Mouse (Mus musculus) adrenal gland (tissue): ENCODE results near the gene Nhlrc4.

Experiments
- intact Hi-C: fragments of 180-260 bp; cut with DNase I; formaldehyde crosslinking; loops from one replicate; pipeline ENCODE4 v1.15.1; 2025
- long read RNA-seq, 2 experiments: library from polyadenylated mRNA; unstranded; transcript quantifications; one replicate each; pipeline ENCODE4 v2.0.0; 2020; ENCODE audit warnings: borderline replicate concordance in 1 of 2; ENCODE audit not compliant: insufficient replicate concordance in 1 of 2

The Nhlrc4 gene
- long read RNA-seq, experiment 1 = 0 reads
- long read RNA-seq, experiment 2 = 0 reads

GRCm38 (mm10) chr17:25944366-25945163 lies at the start of gene Nhlrc4, which contains the start of gene Pigq:
Nhlrc4 (minus strand) TSS chr17:25944961.
Pigq (minus strand) TSS chr17:25944936.
- intact Hi-C loops = no loop called here

DNA sequence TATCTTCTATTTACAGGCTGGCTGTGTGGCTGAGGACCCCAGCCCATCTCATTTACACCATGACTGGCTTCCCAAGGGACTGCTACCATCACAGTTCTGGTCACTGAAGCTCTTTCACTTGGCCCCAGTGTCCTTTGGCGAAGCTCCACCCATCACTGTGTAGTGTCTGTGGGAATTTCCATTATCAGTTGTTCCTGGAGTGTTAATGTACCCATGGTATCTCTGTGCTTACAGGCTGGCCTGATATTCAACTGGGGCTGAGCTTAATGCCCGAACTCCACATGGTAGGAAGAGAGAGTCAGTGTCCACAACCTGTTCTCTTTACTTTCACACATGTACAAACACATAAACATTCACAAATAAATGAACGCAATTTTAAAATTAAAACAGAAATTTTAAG lies 48.7 kb upstream of the Nhlrc4 start:
- intact Hi-C loops = no loop called here

GRCm38 (mm10) chr17:25992274-25992673 lies 47.5 kb upstream of the Nhlrc4 start:
- intact Hi-C loops = no loop called here

DNA sequence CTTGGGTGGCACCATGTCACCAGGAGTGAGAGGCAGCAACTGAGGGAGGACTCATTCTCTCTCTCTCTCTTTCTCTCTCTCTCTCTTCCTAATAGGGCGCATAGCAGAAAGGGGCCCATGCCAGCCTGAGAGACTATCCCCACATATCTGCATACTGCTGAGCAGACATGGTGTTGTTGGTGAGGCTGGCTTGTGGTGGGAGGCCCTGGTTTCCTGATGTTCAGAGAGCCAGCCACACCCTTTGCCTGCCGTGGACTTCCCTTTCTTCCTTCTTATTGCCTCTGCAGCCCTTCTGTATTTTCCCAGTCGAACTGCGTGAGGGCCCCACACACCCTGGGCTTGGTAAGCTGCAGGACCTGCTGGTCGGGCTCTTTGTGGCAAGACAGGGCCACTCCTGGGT lies 45.6 kb upstream of the Nhlrc4 start:
- intact Hi-C loops = no loop called here

DNA sequence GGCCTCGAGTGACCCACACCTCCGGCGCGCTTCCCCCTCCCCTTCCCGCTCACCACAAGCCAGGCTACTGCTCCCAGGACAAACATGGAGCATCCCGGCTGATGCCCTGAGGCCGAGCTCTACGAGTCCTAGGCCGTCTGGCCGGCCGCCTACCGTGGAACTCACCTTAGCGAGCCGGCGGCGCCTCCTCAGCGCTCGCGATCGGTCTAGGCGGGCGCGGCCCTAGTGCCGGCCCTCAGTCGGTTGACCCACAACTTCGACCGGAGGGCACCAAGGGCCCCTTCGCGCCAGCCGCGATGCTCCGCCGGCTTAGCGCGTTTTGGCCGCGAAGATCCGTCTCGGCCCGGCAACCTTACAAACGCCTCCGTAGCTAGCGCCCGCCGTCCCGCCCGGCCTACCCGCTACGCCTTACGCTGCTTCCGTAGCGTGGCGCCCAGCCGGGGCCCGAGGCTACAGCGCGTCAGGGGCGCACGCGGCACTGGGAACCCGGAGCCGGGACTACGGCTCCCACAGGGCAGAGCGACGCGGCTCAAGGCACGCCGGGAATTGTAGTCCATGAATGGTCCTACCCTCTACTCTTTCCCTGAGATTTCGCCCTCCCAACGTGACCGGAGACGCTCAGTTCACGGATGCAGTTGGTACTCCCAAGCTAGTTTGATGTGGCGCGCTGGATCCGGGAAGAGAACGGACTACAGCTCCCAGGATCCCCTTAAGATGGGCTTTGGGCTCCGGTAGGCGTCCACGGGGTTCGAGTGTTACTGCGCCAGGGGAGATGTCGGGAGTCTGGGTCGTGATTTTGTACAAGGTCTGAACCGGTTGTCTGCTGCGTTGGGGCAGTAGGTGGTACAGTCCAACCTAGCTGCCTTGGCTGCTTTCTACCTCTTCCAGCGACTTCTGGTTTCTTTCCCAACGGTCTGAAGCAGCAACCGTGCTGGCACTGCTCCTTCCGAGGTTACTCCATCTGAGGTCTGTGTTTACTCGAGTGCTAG lies 40.8 kb upstream of the Nhlrc4 start, which contains the start of gene Capn15:
Gene Capn15 (minus strand): TSS at position 491 of the 989 bp plus-strand sequence.
- intact Hi-C loops = loop anchor here (5.0 kb wide), 1 partner anchor 103 kb away; the partner anchor contains the start of gene Wfikkn1

DNA sequence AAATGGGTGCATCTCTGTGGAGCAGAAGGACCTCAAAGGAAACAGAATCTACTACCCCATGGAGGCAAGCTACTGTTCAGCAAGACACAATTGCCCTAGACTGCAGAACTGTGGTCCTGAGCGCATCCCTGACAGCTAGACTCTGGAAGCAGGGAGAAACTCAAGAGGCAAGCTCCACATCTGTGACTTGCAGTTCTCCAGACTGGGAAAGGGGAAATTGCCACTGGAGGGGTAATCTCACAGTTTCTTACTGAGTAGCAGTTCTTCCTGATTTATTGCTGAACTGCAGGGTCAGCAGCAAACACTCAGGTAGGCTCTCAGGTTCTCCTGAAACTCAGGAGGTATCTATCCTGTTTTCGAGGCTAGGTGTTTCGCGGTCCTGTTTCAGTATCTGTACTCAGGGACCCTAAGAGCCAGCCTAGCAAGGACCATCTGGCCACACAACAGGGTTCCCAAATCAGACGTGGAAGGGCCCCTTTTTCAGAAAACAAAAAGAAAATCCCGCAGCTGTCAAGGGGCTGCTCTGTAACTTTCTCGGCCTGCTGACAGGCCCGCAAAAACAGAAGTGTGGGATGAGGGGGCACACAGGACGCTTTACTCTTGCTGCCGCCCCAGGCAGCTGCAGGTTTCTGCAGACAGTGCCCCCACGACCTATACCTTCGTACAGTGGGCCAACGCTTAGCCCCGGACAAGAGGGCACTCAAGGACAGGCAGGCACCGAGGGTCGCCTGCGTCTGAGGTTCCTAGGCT lies 40.0 kb upstream of the Nhlrc4 start:
- intact Hi-C loops = loop anchor here (5.0 kb wide), 1 partner anchor 102 kb away; the partner anchor contains the start of gene Wfikkn1

DNA sequence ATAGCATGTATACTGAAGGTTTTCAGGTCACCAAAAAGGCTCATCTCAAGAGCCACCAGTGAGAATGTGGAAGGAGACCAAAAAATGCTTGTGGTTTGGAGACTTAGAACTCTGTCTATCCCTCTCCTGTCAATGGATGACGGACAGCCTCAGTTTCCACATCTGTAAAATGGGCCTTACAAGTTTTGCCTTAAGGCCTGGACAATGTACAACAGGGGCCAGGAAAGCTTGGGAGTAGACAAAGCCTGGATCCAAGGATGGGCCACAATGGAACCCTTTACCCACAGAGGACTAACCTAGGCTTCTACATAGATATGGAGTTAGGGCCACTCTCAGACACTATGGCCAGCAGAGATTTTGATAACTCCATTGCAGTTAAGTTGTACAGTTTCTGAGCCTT lies 39.3 kb upstream of the Nhlrc4 start:
- intact Hi-C loops = no loop called here

GRCm38 (mm10) chr17:25982913-25983312 lies 38.2 kb upstream of the Nhlrc4 start:
- intact Hi-C loops = no loop called here

DNA sequence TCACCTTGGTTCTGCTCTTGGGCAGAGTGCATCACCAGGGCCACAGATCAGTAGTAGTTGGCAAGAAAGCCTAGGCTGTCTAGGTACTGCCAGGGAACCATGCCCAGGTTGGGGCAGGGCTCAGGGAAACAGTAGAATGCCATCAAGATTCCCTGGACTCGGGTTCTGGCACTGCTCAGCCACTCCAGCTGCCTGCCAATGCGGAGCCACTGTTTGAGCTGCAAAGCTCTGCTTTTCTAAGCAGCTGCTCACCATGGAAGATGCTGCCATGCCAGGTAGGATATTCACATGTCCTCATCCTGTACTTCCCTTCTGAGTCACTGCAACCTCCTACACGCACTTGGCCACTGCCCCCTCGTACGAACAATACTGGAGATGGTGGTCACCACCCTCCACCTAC lies 36.1 kb upstream of the Nhlrc4 start:
- intact Hi-C loops = no loop called here

- intact Hi-C loops = no loop called here
These were observed 35.3 kb upstream of the Nhlrc4 start for GRCm38 (mm10) chr17:25979829-25980738.

GRCm38 (mm10) chr17:25970954-25971707 lies 26.4 kb upstream of the Nhlrc4 start:
- intact Hi-C loops = no loop called here

DNA sequence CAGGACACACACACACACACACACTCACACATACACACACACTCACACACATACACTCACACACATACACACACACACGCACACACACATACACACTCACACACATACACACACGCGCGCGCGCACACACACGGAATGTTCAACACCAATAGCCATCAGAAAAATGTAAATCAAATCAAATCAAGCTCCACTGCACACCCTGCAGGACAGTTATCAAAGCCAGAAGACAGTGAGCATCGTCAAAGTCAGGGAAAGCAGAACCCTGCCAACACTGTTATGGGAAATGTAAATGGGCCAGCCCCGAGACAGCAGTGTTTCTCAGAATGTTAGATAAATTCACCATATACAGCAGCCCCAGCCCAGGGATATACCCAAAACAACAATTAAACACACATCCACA lies 25.7 kb upstream of the Nhlrc4 start:
- intact Hi-C loops = no loop called here

- intact Hi-C loops = no loop called here
These were observed 23.4 kb upstream of the Nhlrc4 start for GRCm38 (mm10) chr17:25968176-25968575.

- intact Hi-C loops = no loop called here
These were observed 22.9 kb upstream of the Nhlrc4 start for GRCm38 (mm10) chr17:25967652-25968051.

DNA sequence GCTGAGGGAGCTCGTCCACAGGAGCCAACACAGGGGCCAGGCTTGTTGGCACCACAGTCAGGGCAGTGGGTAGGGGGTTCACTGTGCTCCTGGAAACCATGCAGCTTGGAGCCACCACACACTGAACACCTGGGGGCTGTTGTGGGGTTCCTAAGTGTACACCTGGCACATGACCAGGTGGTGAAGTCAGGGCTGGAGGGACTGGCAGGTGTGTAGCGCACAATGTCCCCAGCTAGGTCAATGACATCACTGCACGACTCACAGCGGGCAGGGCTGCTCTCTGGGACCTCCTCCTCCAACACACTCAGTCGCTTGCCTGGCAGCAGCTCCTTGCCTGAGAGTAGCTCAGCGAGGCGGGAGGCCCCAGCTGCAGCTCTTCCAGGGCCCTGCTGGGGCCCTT lies 19.5 kb upstream of the Nhlrc4 start:
- intact Hi-C loops = no loop called here

DNA sequence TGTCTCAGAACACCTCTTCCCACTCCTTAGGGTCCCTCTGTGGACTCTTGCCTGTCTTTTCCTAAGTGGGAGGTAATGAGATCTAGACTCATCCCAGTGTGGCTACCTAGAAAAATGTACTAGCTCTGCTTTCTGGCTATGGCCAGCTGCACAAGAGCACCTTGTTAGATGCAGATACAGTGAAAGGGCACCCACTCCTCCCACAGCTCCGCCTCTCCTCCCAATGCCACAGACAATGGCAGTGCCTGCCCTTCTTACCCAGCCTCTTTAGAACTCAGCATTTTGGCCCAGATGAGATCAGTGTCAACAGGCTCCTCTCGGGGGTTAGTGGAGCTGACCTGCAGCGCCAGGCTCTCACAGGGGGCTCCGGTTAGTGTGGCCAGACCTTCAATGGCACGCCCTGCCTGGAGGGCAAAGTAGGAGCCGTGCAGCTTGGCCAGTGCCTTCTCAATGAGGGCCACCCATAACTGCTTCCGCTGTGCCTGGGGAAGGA lies 17.7 kb upstream of the Nhlrc4 start:
- intact Hi-C loops = no loop called here

GRCm38 (mm10) chr17:25961566-25961965 lies 16.8 kb upstream of the Nhlrc4 start:
- intact Hi-C loops = no loop called here

GRCm38 (mm10) chr17:25959630-25960467 lies 15.1 kb upstream of the Nhlrc4 start:
- intact Hi-C loops = no loop called here
